Mouse (Mus musculus) hindbrain, embryonic 10.5 days (tissue): Measurements from ENCODE around the gene Oxt. TPM values are rescaled to one million over a fixed set of nuclear protein-coding genes. Genes with fewer than 3 reads are reported as not detected.
A peak's percentile ranks its signal among the peaks of the same experiment; 100 is the strongest.

Experiments used
- DNase-seq: peaks from one replicate; pipeline ENCODE4 v3.0.0-alpha.2; 2017; ENCODE audit warnings: low spot score
- H3K27ac ChIP-seq: fragments of 300-500 bp; sonication (generic); 2 replicates; pipeline ENCODE4 v1.5.1; 2016; ENCODE audit warnings: mild to moderate bottlenecking, moderate library complexity
- H3K27me3 ChIP-seq: fragments of 300-500 bp; sonication (generic); 2 replicates; pipeline ENCODE4 v1.6.1; 2016; ENCODE audit warnings: mild to moderate bottlenecking; ENCODE audit not compliant: poor library complexity, insufficient read depth, severe bottlenecking
- H3K36me3 ChIP-seq: fragments of 300-500 bp; sonication (generic); 2 replicates; pipeline ENCODE4 v1.6.1; 2016; ENCODE audit warnings: mild to moderate bottlenecking, moderate library complexity
- H3K4me1 ChIP-seq: fragments of 300-500 bp; sonication (generic); replicated peaks from 2 replicates; pipeline ENCODE4 v1.6.1; 2016; ENCODE audit warnings: mild to moderate bottlenecking
- H3K4me3 ChIP-seq: fragments of 300-500 bp; sonication (generic); 2 replicates; pipeline ENCODE4 v1.5.1; 2016; ENCODE audit warnings: mild to moderate bottlenecking, moderate library complexity
- H3K9me3 ChIP-seq: fragments of 300-500 bp; sonication (generic); 2 replicates; pipeline ENCODE4 v1.6.1; 2016; ENCODE audit warnings: mild to moderate bottlenecking, moderate library complexity
- WGBS: fragments of 180-500 bp; shearing (Covaris S2); methylation state at CpG from one replicate; pipeline ENCODE4 v1.1.7; 2016; 5-methylcytosine and 5-hydroxymethylcytosine counted together
- polyA plus RNA-seq: library from polyadenylated mRNA; unstranded; fragments of >200 nt; fragmentation: Nextera tagmentation; extraction: Ambion mirVana; gene quantifications from 2 replicates; pipeline ENCODE4 v1.2.1, GENCODE M21; 2016

Oxt gene
- not detected in 2 replicates for polyA plus RNA-seq

DNA sequence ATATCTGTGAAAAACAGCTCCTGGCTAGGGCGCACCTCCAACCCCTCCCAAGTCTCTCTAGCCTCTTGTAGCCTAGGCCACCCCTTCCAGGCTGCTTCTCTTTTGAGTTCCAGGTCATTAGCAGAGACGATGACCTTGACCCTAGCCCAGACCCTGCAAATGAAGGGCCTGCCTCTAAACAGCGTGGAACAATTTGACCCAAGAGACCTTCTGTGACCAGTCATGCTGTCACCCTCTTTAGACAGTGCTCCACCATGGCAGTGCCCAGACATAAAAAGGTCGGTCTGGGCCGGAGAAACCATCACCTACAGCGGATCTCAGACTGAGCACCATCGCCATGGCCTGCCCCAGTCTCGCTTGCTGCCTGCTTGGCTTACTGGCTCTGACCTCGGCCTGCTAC, at the start of gene Oxt:
TSS of gene Oxt (plus strand) at position 301 of the 400 bp plus-strand sequence.
- peaks cover 82% of the 10 kb centered on the region for H3K27me3 ChIP-seq

DNA sequence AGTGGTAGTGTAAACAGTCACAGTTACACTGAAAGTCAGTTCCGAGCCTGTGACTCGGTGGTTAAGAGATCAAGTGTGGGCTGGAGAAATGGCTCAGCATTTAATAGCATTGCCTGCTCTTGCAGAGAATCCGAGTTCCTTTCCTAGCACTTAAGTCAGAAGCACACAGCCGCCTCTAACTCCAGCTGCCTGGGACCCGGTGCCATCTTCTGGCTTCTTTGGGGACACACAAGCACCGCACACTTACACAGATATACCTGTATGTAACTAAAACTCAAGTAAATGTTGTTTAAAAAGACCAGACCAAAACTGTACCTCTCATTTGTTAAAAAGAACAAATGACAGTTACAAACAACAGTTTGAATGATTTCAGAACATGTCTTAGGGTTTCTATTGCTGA, 47.5 kb upstream of the Oxt start:
- Histone ChIP-seq H3K27ac (no peak overlapping the region), H3K9me3 (no peaks in the 10 kb centered on the region), H3K4me3 (no peak overlapping the region), H3K36me3 (peaks cover 76% of the 10 kb centered on the region), H3K27me3 (no peaks in the 10 kb centered on the region), H3K4me1 (no peaks in the 10 kb centered on the region)
- no peak for DNase-seq
- 87% methylated on average over 6 of the region's 6 CpGs for WGBS

More for the DNA sequence above, at the start of gene Oxt:
- Histone ChIP-seq H3K36me3 (no peaks in the 10 kb centered on the region), H3K27ac (no peak within 1 kb of the TSS), H3K4me1 (peaks cover 32% of the 10 kb centered on the region), H3K4me3 (peak within 1 kb of the TSS; percentile 41), H3K9me3 (peaks cover 4% of the 10 kb centered on the region; the same call in 1 of the 2 replicates)
- WGBS = 36% methylated on average over 9 of the region's 9 CpGs
- no peak for DNase-seq

DNA sequence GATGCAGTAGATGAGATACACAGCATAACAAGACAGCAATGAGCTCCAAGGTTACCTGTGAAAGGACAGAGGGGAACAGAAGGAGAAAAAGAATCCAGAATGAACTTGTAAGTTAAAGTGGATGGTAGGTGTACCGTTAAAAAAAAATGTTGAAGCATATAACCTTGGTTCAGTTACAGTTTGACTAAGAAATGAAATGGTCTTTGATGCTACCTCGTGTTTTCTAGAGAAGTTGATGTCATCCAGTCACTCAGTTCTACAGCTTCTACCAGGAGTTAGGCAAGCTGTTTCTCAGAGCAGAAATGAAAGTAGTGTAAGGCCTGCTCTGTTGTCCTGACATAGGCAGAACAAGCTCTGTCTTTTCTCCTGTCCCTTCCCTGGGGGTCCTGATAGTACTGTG, 46.7 kb upstream of the Oxt start:
- H3K27ac ChIP-seq = no peak overlapping the region
- H3K4me1 ChIP-seq = no peaks in the 10 kb centered on the region
- H3K27me3 ChIP-seq = no peaks in the 10 kb centered on the region
- peaks cover 77% of the 10 kb centered on the region for H3K36me3 ChIP-seq
- DNase-seq = no peak
- H3K4me3 ChIP-seq = no peak overlapping the region
- WGBS = 93% methylated on average over 2 of the region's 2 CpGs
- H3K9me3 ChIP-seq = no peaks in the 10 kb centered on the region

DNA sequence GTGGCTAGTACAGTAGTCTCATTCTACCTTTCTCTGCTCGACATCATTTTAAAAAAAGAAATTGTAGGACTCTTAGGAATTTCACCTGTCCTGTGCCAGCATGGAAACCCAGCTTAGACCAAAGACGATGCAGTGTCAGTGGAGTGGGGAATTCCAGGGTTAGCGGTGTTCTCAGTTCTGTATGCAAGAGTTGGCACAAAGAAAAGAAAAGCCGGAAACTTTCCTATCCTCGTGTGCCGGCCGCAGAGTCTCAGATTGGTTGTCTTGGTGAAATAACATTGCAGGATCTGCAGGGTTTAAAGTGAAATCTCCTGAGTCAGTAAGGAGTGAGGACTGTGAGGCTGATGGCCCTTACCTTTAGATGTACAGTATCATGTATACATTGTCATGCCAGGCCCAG, 46.0 kb upstream of the Oxt start:
- Histone ChIP-seq H3K9me3 (no peaks in the 10 kb centered on the region), H3K36me3 (peaks cover 77% of the 10 kb centered on the region), H3K4me3 (no peak overlapping the region), H3K27ac (no peak overlapping the region), H3K4me1 (no peaks in the 10 kb centered on the region), H3K27me3 (no peaks in the 10 kb centered on the region)
- 87% methylated on average over 7 of the region's 7 CpGs for WGBS
- no peak for DNase-seq

DNA sequence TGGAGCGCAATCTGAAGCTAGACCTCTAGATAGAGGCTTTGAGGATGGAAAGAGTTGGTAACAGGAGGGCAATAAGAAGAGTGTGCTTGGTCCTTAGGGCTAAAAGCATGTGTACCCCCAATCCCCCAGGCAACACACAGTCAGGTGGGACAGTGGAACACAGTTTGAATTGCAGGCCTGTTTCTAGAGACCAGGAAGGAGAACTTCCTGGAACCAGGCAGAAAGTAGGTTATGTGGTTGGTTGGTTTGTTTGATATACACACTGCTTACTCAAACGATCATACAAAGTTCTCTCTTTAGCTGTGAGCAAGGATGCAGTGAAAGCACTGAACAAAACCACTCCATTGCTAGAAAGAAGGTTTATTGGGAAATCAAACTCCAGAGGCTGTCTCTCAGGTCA, 43.8 kb upstream of the Oxt start:
- Histone ChIP-seq H3K4me3 (no peak overlapping the region), H3K36me3 (peaks cover 81% of the 10 kb centered on the region), H3K27ac (no peak overlapping the region), H3K4me1 (no peaks in the 10 kb centered on the region), H3K27me3 (no peaks in the 10 kb centered on the region), H3K9me3 (no peaks in the 10 kb centered on the region)
- no peak for DNase-seq
- 89% methylated on average over 2 of the region's 2 CpGs for WGBS

DNA sequence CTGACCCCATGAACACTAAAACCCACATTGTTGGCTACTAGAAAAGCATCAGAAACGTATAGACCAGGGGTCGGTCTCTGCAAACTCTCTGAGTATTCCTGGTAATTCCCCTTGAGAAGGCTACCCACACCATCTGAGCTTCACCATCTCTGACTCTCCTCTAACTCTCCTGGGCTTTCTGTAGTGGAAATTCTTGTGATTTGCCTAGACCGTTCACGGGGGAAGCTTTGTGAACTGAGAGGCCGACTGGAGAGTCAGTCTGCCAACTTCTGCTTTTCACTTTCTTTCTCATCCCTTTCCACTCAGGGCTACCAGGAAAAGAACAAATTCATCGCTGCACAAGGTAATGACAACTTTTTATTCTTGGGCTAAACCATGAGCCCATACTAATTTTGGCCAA, 41.0 kb upstream of the Oxt start:
- Histone ChIP-seq H3K4me1 (no peaks in the 10 kb centered on the region), H3K4me3 (no peak overlapping the region), H3K9me3 (no peaks in the 10 kb centered on the region), H3K36me3 (peaks cover 89% of the 10 kb centered on the region), H3K27me3 (no peaks in the 10 kb centered on the region), H3K27ac (no peak overlapping the region)
- DNase-seq = no peak
- WGBS = 92% methylated on average over 6 of the region's 6 CpGs

DNA sequence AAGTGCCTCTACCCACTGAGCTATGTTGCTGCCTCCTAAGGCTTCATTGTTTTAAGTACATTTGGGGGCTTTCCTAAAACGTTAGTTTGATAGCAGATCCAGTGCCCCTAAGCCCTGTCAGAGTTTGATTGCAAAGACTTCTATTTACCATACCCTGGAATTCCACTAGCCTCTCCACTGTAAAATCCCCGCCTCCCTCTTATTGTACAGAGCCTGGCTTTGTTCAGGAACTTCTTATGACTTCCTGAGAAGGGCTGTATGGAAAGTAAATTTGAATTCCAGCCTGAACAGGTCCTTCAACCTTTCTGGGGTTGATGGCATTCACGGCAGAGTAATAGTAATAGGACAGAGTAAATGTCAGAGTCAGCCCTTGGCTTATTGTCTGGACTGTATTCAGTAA, 39.1 kb upstream of the Oxt start:
- no peak for DNase-seq
- Histone ChIP-seq H3K36me3 (peaks cover 97% of the 10 kb centered on the region), H3K9me3 (no peaks in the 10 kb centered on the region), H3K27me3 (no peaks in the 10 kb centered on the region), H3K27ac (no peak overlapping the region), H3K4me1 (no peaks in the 10 kb centered on the region), H3K4me3 (no peak overlapping the region)
- 84% methylated on average over 3 of the region's 3 CpGs for WGBS

DNA sequence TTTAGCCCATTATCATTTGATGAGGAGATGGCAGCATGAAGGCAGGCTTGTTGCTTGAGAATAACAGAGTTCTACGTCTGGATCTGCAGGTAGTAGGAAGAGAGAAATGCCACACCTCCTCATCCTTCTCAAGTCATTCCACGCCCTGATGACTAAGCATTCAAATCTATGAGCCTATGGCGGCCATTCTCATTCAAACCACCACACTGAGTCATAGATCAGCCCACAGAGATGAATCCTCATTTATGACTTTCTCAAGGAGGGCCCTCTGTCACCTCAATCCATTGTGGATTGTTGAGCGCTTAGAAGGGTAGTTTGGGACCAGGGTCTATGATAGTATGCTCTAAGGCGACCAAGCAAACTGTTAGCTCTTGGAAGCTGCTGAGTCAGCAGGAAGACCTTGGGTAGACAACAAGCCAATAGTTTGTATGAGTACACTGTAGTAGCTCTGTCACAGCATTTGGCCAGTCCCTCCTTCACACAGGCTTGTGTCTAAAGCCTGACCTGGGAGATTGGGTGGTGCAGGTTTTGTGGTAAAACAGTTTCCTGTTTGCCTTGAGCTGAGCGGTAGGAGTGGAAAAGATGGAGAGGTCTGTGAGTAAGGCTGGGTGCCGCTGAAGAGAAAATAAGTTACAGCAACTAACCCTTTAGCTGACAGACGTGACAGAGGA, 37.0 kb upstream of the Oxt start:
- Histone ChIP-seq H3K4me1 (no peaks in the 10 kb centered on the region), H3K9me3 (no peaks in the 10 kb centered on the region), H3K27me3 (no peaks in the 10 kb centered on the region), H3K36me3 (peaks cover 97% of the 10 kb centered on the region), H3K27ac (no peak overlapping the region), H3K4me3 (no peak overlapping the region)
- WGBS = 90% methylated on average over 8 of the region's 8 CpGs
- DNase-seq = no peak

DNA sequence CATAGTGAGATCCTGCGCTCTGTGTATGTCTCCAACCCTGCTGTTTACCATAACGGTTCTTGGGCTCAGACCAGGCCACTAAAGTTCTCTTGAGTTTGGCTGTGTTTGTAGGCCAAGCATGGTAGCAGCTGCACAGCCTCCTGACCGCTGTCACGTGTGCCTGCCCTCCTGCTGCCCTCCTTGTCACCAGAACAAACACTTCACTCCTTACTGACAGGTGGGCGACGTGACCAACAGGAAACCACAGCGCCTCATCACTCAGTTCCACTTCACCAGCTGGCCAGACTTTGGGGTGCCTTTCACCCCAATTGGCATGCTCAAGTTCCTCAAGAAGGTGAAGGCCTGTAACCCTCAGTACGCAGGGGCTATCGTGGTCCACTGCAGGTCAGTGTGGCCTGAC, 35.7 kb upstream of the Oxt start:
- no peak for DNase-seq
- Histone ChIP-seq H3K4me3 (no peak overlapping the region), H3K4me1 (no peaks in the 10 kb centered on the region), H3K27ac (no peak overlapping the region), H3K36me3 (peaks cover 97% of the 10 kb centered on the region), H3K9me3 (no peaks in the 10 kb centered on the region), H3K27me3 (no peaks in the 10 kb centered on the region)
- WGBS = 91% methylated on average over 9 of the region's 9 CpGs

DNA sequence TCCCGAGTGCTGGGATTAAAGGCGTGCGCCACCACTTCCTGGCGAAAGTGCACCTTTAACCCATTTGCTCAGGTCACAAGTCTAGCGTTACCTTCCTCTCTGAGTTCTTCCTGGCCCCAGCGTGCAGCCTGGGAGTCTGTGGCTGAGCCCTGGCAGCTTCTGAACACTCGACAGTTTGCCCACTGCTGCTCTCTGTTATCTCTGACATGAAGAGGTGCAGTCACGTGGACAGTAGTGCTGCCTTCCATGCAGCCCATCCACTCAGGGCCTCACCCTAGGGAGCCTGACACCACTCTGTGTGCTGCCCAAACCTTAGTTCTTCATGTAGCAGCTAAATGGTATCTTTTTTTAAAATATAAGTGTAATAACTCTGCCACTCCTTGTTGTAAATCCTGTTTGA, 29.0 kb upstream of the Oxt start:
- Histone ChIP-seq H3K36me3 (peaks cover 99% of the 10 kb centered on the region), H3K27me3 (no peaks in the 10 kb centered on the region), H3K4me1 (no peaks in the 10 kb centered on the region), H3K27ac (no peak overlapping the region), H3K4me3 (no peak overlapping the region), H3K9me3 (no peaks in the 10 kb centered on the region)
- WGBS = 88% methylated on average over 8 of the region's 8 CpGs
- DNase-seq = no peak

DNA sequence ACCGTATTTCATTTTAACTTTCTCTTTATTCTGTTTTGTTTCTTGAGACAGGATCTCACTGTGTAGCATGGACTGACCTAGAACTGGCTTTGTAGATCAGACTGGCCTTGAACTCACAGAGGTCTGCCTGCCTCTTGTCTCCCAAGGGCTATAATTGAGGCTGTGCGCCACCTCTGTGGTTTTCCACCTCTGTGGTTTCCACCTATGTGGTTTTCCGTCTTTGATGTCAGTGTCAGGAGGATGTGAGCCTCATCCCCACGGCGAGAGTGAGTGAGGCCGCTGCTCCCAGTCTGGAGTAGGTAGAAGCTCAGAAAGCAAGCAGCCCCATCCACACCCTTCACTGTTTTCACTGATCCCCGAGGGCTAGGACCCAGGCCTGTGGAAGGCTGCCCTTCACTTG, 21.1 kb upstream of the Oxt start:
- Histone ChIP-seq H3K27ac (no peak overlapping the region), H3K9me3 (no peaks in the 10 kb centered on the region), H3K36me3 (peaks cover 78% of the 10 kb centered on the region), H3K4me3 (no peak overlapping the region), H3K27me3 (no peaks in the 10 kb centered on the region), H3K4me1 (no peaks in the 10 kb centered on the region)
- 90% methylated on average over 7 of the region's 7 CpGs for WGBS
- DNase-seq = no peak

DNA sequence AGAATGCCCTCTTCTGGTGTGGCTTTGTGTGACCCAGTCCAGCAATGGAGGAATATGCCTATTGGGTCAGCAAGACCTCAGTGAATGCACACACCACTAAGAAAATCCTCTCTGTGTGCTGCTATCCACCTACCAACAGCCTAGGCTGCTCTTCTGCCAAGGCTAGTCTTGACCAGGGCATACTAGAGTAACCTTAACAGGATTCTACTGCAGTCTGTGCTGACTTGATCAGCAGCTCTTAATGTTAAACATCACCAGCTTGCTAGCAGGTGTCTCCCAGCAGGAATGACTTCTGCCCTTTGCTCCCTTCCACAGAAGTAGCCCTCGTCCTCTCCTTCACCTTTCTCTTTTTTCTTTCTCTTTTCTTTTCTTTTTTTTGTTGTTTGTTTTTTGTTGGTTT, 19.7 kb upstream of the Oxt start:
- 83% methylated on average over 1 of the region's 1 CpGs for WGBS
- Histone ChIP-seq H3K4me3 (no peak overlapping the region), H3K27ac (no peak overlapping the region), H3K36me3 (peaks cover 64% of the 10 kb centered on the region), H3K27me3 (no peaks in the 10 kb centered on the region), H3K4me1 (no peaks in the 10 kb centered on the region), H3K9me3 (no peaks in the 10 kb centered on the region)
- DNase-seq = no peak

DNA sequence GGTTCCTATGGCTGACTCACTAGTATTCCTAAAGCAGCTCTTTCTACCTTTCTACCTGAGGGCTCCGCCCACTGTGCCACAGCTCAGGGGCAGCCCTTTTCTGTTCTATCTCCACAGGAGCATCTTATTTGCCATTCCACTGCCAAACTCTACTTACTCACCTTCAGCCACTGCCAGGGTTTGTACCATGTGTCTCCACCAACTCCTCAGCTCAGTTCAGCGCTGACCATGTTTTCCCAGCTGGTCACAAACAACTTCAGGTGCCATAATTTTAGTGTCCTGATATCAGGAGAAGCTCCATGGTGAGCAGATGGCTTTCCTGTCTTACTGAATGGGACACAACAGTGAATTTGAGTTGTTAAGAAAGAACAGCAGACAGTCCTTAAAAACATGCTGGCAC, 18.5 kb upstream of the Oxt start:
- no peak for DNase-seq
- H3K27ac ChIP-seq = no peak overlapping the region
- H3K27me3 ChIP-seq = no peaks in the 10 kb centered on the region
- H3K36me3 ChIP-seq = peaks cover 52% of the 10 kb centered on the region
- no peak overlapping the region for H3K4me3 ChIP-seq
- H3K4me1 ChIP-seq = peaks cover 3% of the 10 kb centered on the region
- H3K9me3 ChIP-seq = no peaks in the 10 kb centered on the region
- 93% methylated on average over 2 of the region's 2 CpGs for WGBS

DNA sequence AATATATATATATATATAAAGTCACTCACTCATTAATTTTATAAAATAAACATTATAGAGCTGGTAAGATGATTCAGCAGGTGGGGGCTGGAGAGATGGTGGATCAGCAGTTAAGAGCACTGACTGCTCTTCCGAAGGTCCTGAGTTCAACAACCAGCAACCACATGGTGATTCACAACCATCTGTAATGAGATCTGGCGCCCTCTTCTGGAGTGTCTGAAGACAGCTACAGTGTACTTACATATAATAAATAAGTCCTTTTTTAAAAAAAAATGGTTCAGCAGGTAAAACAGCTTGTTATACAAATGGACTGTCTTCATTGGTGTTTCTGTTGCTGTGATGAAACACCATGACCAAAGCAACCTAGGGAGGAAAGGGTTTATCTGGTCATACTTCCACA, 18.0 kb upstream of the Oxt start:
- H3K4me3 ChIP-seq = no peak overlapping the region
- H3K9me3 ChIP-seq = no peaks in the 10 kb centered on the region
- H3K27ac ChIP-seq = no peak overlapping the region
- peaks cover 8% of the 10 kb centered on the region for H3K4me1 ChIP-seq
- no peak for DNase-seq
- no peaks in the 10 kb centered on the region for H3K27me3 ChIP-seq
- peaks cover 47% of the 10 kb centered on the region for H3K36me3 ChIP-seq
- 63% methylated on average over 2 of the region's 2 CpGs for WGBS
